Mouse (Mus musculus): ENCODE measurements around the gene Fbxo48. TPM values are rescaled to one million over a fixed set of nuclear protein-coding genes. Genes with fewer than 3 reads are reported as not detected.

The Fbxo48 gene
- polyA plus RNA-seq, 1 experiment from 2014 or later, result 0.48 TPM

GRCm38 (mm10) chr11:16957030-16957429 lies 5.9 kb downstream of the Fbxo48 start:
- no peak overlapping the region for H3K4me2 ChIP-seq (ENCODE audit: low read length)
- ATAC-seq, result no peak
- no peak overlapping the region for H3K27ac ChIP-seq (ENCODE audit: low read length)
- H3K9me3 ChIP-seq (replicated peaks; ENCODE audit: control insufficient read depth, low read length, poor library complexity, severe bottlenecking), result no peaks in the 10 kb centered on the region
- H3K27me3 ChIP-seq (ENCODE audit: control insufficient read depth, insufficient read depth, low read depth, low read length), result no peaks in the 10 kb centered on the region
- H3K36me3 ChIP-seq (ENCODE audit: control insufficient read depth, insufficient read depth, low read length), result no peaks in the 10 kb centered on the region
- WGBS, result 94% methylated on average over 6 of the region's 6 CpGs
- H3K4me1 ChIP-seq (ENCODE audit: control insufficient read depth, insufficient read depth, low read length), result peaks cover under 1% of the 10 kb centered on the region; the same call in 1 of the 2 replicates
- H3K4me3 ChIP-seq (ENCODE audit: low read depth, low read length), result no peak overlapping the region
- H3K9ac ChIP-seq (ENCODE audit: low read depth, low read length), result no peak overlapping the region

- Histone ChIP-seq H3K4me1 (ENCODE audit: control insufficient read depth, insufficient read depth, low read length) (no peaks in the 10 kb centered on the region), H3K4me2 (ENCODE audit: low read length) (no peak overlapping the region)
- WGBS, result 97% methylated on average over 1 of the region's 1 CpGs
Measured at GRCm38 (mm10) chr11:16958520-16958919, 7.3 kb downstream of the Fbxo48 start.

GRCm38 (mm10) chr11:16967806-16968205 lies 16.6 kb downstream of the Fbxo48 start:
- Histone ChIP-seq H3K27ac (ENCODE audit: low read length) (no peak overlapping the region), H3K27me3 (ENCODE audit: control insufficient read depth, insufficient read depth, low read depth, low read length) (no peaks in the 10 kb centered on the region), H3K9ac (ENCODE audit: low read depth, low read length) (no peak overlapping the region), H3K9me3 (replicated peaks; ENCODE audit: control insufficient read depth, low read length, poor library complexity, severe bottlenecking) (no peaks in the 10 kb centered on the region), H3K4me2 (ENCODE audit: low read length) (no peak overlapping the region), H3K4me1 (ENCODE audit: control insufficient read depth, insufficient read depth, low read length) (no peaks in the 10 kb centered on the region), H3K4me3 (ENCODE audit: low read depth, low read length) (no peak overlapping the region), H3K36me3 (ENCODE audit: control insufficient read depth, insufficient read depth, low read length) (no peaks in the 10 kb centered on the region)
- WGBS, result 39% methylated on average over 2 of the region's 2 CpGs
- ATAC-seq, result no peak

More at GRCm38 (mm10) chr11:16958520-16958919, 7.3 kb downstream of the Fbxo48 start:
- Histone ChIP-seq H3K36me3 (ENCODE audit: control insufficient read depth, insufficient read depth, low read length) (no peaks in the 10 kb centered on the region), H3K9ac (ENCODE audit: low read depth, low read length) (no peak overlapping the region), H3K27ac (ENCODE audit: low read length) (no peak overlapping the region), H3K9me3 (replicated peaks; ENCODE audit: control insufficient read depth, low read length, poor library complexity, severe bottlenecking) (no peaks in the 10 kb centered on the region), H3K4me3 (ENCODE audit: low read depth, low read length) (no peak overlapping the region), H3K27me3 (ENCODE audit: control insufficient read depth, insufficient read depth, low read depth, low read length) (no peaks in the 10 kb centered on the region)
- ATAC-seq, result no peak

GRCm38 (mm10) chr11:16969650-16970049 lies 18.5 kb downstream of the Fbxo48 start:
- H3K27me3 ChIP-seq (ENCODE audit: control insufficient read depth, insufficient read depth, low read depth, low read length), result no peaks in the 10 kb centered on the region
- H3K27ac ChIP-seq (ENCODE audit: low read length), result no peak overlapping the region
- H3K9ac ChIP-seq (ENCODE audit: low read depth, low read length), result no peak overlapping the region
- no peak for ATAC-seq
- no peaks in the 10 kb centered on the region for H3K36me3 ChIP-seq (ENCODE audit: control insufficient read depth, insufficient read depth, low read length)
- H3K4me2 ChIP-seq (ENCODE audit: low read length), result no peak overlapping the region
- no peak overlapping the region for H3K4me3 ChIP-seq (ENCODE audit: low read depth, low read length)
- 84% methylated on average over 2 of the region's 2 CpGs for WGBS
- no peaks in the 10 kb centered on the region for H3K4me1 ChIP-seq (ENCODE audit: control insufficient read depth, insufficient read depth, low read length)
- H3K9me3 ChIP-seq (replicated peaks; ENCODE audit: control insufficient read depth, low read length, poor library complexity, severe bottlenecking), result no peaks in the 10 kb centered on the region

- 90% methylated on average over 3 of the region's 3 CpGs for WGBS
- no peaks in the 10 kb centered on the region for H3K4me1 ChIP-seq (ENCODE audit: control insufficient read depth, insufficient read depth, low read length)
- H3K27me3 ChIP-seq (ENCODE audit: control insufficient read depth, insufficient read depth, low read depth, low read length), result no peaks in the 10 kb centered on the region
- no peak for ATAC-seq
- H3K36me3 ChIP-seq (ENCODE audit: control insufficient read depth, insufficient read depth, low read length), result no peaks in the 10 kb centered on the region
- H3K9me3 ChIP-seq (replicated peaks; ENCODE audit: control insufficient read depth, low read length, poor library complexity, severe bottlenecking), result no peaks in the 10 kb centered on the region
- H3K4me2 ChIP-seq (ENCODE audit: low read length), result no peak overlapping the region
- no peak overlapping the region for H3K4me3 ChIP-seq (ENCODE audit: low read depth, low read length)
- H3K27ac ChIP-seq (ENCODE audit: low read length), result no peak overlapping the region
- no peak overlapping the region for H3K9ac ChIP-seq (ENCODE audit: low read depth, low read length)
Measured at GRCm38 (mm10) chr11:16972027-16972426, 20.9 kb downstream of the Fbxo48 start.

- H3K4me3 ChIP-seq (ENCODE audit: low read depth, low read length), result no peak overlapping the region
- no peaks in the 10 kb centered on the region for H3K4me1 ChIP-seq (ENCODE audit: control insufficient read depth, insufficient read depth, low read length)
- no peak overlapping the region for H3K4me2 ChIP-seq (ENCODE audit: low read length)
- H3K36me3 ChIP-seq (ENCODE audit: control insufficient read depth, insufficient read depth, low read length), result no peaks in the 10 kb centered on the region
- no peak overlapping the region for H3K27ac ChIP-seq (ENCODE audit: low read length)
- 95% methylated on average over 1 of the region's 1 CpGs for WGBS
- no peaks in the 10 kb centered on the region for H3K27me3 ChIP-seq (ENCODE audit: control insufficient read depth, insufficient read depth, low read depth, low read length)
- H3K9ac ChIP-seq (ENCODE audit: low read depth, low read length), result no peak overlapping the region
- ATAC-seq, result no peak
- no peaks in the 10 kb centered on the region for H3K9me3 ChIP-seq (replicated peaks; ENCODE audit: control insufficient read depth, low read length, poor library complexity, severe bottlenecking)
Measured at GRCm38 (mm10) chr11:16973086-16973485, 21.9 kb downstream of the Fbxo48 start.

GRCm38 (mm10) chr11:16976937-16977336 lies 25.8 kb downstream of the Fbxo48 start:
- no peak overlapping the region for H3K4me2 ChIP-seq (ENCODE audit: low read length)
- H3K9ac ChIP-seq (ENCODE audit: low read depth, low read length), result no peak overlapping the region
- no peaks in the 10 kb centered on the region for H3K9me3 ChIP-seq (replicated peaks; ENCODE audit: control insufficient read depth, low read length, poor library complexity, severe bottlenecking)
- no peak for ATAC-seq
- H3K27me3 ChIP-seq (ENCODE audit: control insufficient read depth, insufficient read depth, low read depth, low read length), result no peaks in the 10 kb centered on the region
- no peaks in the 10 kb centered on the region for H3K4me1 ChIP-seq (ENCODE audit: control insufficient read depth, insufficient read depth, low read length)
- H3K36me3 ChIP-seq (ENCODE audit: control insufficient read depth, insufficient read depth, low read length), result no peaks in the 10 kb centered on the region
- no peak overlapping the region for H3K4me3 ChIP-seq (ENCODE audit: low read depth, low read length)
- H3K27ac ChIP-seq (ENCODE audit: low read length), result no peak overlapping the region
- WGBS, result 90% methylated on average over 4 of the region's 4 CpGs

GRCm38 (mm10) chr11:16977611-16978010 lies 26.4 kb downstream of the Fbxo48 start:
- H3K4me2 ChIP-seq (ENCODE audit: low read length), result no peak overlapping the region
- 69% methylated on average over 2 of the region's 2 CpGs for WGBS
- ATAC-seq, result no peak
- H3K4me3 ChIP-seq (ENCODE audit: low read depth, low read length), result no peak overlapping the region
- H3K27ac ChIP-seq (ENCODE audit: low read length), result no peak overlapping the region
- no peaks in the 10 kb centered on the region for H3K36me3 ChIP-seq (ENCODE audit: control insufficient read depth, insufficient read depth, low read length)
- no peaks in the 10 kb centered on the region for H3K4me1 ChIP-seq (ENCODE audit: control insufficient read depth, insufficient read depth, low read length)
- no peaks in the 10 kb centered on the region for H3K9me3 ChIP-seq (replicated peaks; ENCODE audit: control insufficient read depth, low read length, poor library complexity, severe bottlenecking)
- no peaks in the 10 kb centered on the region for H3K27me3 ChIP-seq (ENCODE audit: control insufficient read depth, insufficient read depth, low read depth, low read length)
- H3K9ac ChIP-seq (ENCODE audit: low read depth, low read length), result no peak overlapping the region

- 92% methylated on average over 5 of the region's 5 CpGs for WGBS
- no peak for ATAC-seq
- Histone ChIP-seq H3K9ac (ENCODE audit: low read depth, low read length) (no peak overlapping the region), H3K4me3 (ENCODE audit: low read depth, low read length) (no peak overlapping the region), H3K27me3 (ENCODE audit: control insufficient read depth, insufficient read depth, low read depth, low read length) (no peaks in the 10 kb centered on the region), H3K4me2 (ENCODE audit: low read length) (no peak overlapping the region), H3K4me1 (ENCODE audit: control insufficient read depth, insufficient read depth, low read length) (no peaks in the 10 kb centered on the region), H3K27ac (ENCODE audit: low read length) (no peak overlapping the region), H3K36me3 (ENCODE audit: control insufficient read depth, insufficient read depth, low read length) (no peaks in the 10 kb centered on the region), H3K9me3 (replicated peaks; ENCODE audit: control insufficient read depth, low read length, poor library complexity, severe bottlenecking) (no peaks in the 10 kb centered on the region)
Measured at GRCm38 (mm10) chr11:16978161-16978707, 27.1 kb downstream of the Fbxo48 start.

Measured in midbrain, embryonic 16.5 days (tissue).